Mouse (Mus musculus): ENCODE measurements around the gene Gm7534. TPM values are rescaled to one million over a fixed set of nuclear protein-coding genes. Genes with fewer than 3 reads are reported as not detected.
"Not testable (repeated sequence)": the region's sequence is repeated elsewhere in the genome, so short reads cannot be mapped to it uniquely, and the experiment has no call there.

Gene Gm7534
- polyA plus RNA-seq, 1 experiment from 2014 or later, result not detected

GRCm38 (mm10) chr4:134155531-134155930 is 47.3 kb downstream of the Gm7534 start:
- H3K27ac ChIP-seq (ENCODE audit: low read length), result no peak overlapping the region
- DNase-seq (ENCODE audit: low spot score), result no peak
- no peaks in the 10 kb centered on the region for H3K9me3 ChIP-seq (ENCODE audit: low read length)
- H3K4me3 ChIP-seq (ENCODE audit: low read depth, low read length), result no peak overlapping the region
- H3K4me2 ChIP-seq (replicated peaks; ENCODE audit: low read depth, low read length), result no peak overlapping the region
- 0 out of 2 replicates have a peak, but pooled peaks cover 9% of the 10 kb centered on the region for H3K36me3 ChIP-seq (ENCODE audit: insufficient read depth, low read length)
- no peak for ATAC-seq
- TF ChIP-seq CTCF (IDR thresholded peaks at IDR 0.05) (no peak), EP300 (IDR thresholded peaks at IDR 0.05) (no peak)
- 90% methylated on average over 6 of the region's 6 CpGs for WGBS
- H3K9ac ChIP-seq (replicated peaks; ENCODE audit: low read depth), result no peak overlapping the region
- H3K4me1 ChIP-seq (ENCODE audit: insufficient read depth, low read depth, low read length), result no peaks in the 10 kb centered on the region; the same call in 1 of the 2 replicates
- no peaks in the 10 kb centered on the region for H3K27me3 ChIP-seq (replicated peaks; ENCODE audit: insufficient read depth, low read length)

DNA sequence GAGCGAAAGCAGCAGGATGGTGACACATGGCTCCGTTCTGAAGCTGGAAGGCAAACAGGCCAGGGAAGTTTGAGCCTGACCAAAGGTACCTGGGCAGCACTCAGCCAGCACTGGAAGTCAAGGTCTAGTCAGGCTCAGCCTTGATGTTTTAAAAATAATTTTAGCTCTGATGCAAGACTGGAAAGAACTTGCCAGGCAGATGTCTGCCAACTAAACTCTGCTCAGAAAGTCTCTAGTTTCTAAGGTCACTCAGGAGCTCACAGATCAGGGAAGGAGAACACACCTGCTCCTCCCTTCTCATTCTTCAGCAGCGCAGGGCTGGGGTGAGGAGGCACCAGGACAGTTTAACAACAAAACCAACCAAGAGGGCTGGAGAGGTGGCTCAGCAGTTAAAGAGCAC is 48.5 kb downstream of the Gm7534 start:
- Histone ChIP-seq H3K4me1 (ENCODE audit: insufficient read depth, low read depth, low read length) (no peaks in the 10 kb centered on the region; the same call in 1 of the 2 replicates), H3K27ac (ENCODE audit: low read length) (no peak overlapping the region), H3K4me2 (replicated peaks; ENCODE audit: low read depth, low read length) (no peak overlapping the region), H3K27me3 (replicated peaks; ENCODE audit: insufficient read depth, low read length) (no peaks in the 10 kb centered on the region), H3K9ac (replicated peaks; ENCODE audit: low read depth) (no peak overlapping the region), H3K9me3 (ENCODE audit: low read length) (no peaks in the 10 kb centered on the region), H3K4me3 (ENCODE audit: low read depth, low read length) (no peak overlapping the region), H3K36me3 (ENCODE audit: insufficient read depth, low read length) (0 out of 2 replicates have a peak, but pooled peaks cover 9% of the 10 kb centered on the region)
- 95% methylated on average over 3 of the region's 3 CpGs for WGBS
- ATAC-seq (no peak), DNase-seq (ENCODE audit: low spot score) (no peak)
- TF ChIP-seq CTCF (IDR thresholded peaks at IDR 0.05) (no peak), EP300 (IDR thresholded peaks at IDR 0.05) (no peak)

DNA sequence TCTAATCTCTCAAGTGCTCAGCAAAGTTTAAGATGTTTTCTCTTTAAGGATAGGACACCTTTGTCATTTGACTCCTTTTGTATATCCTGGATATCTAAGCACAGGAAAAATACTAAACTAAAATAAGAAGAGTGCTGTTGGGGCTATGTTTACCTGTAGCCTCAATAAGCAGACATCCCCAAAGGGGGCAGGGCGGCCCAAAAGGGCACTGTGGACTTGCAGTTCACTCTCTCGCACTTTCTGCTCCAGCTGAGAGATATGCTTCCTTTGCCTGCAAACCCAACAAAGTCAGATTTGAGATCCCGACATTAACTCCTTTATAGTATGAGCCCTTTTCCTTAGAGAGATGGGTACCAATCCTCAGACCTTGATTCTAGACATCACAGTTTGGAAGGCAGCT is 49.1 kb downstream of the Gm7534 start:
- Histone ChIP-seq H3K27ac (ENCODE audit: low read length) (no peak overlapping the region), H3K9ac (replicated peaks; ENCODE audit: low read depth) (no peak overlapping the region), H3K4me2 (replicated peaks; ENCODE audit: low read depth, low read length) (no peak overlapping the region), H3K36me3 (ENCODE audit: insufficient read depth, low read length) (0 out of 2 replicates have a peak, but pooled peaks cover 9% of the 10 kb centered on the region), H3K9me3 (ENCODE audit: low read length) (no peaks in the 10 kb centered on the region), H3K4me3 (ENCODE audit: low read depth, low read length) (no peak overlapping the region), H3K4me1 (ENCODE audit: insufficient read depth, low read depth, low read length) (no peaks in the 10 kb centered on the region; the same call in 1 of the 2 replicates), H3K27me3 (replicated peaks; ENCODE audit: insufficient read depth, low read length) (no peaks in the 10 kb centered on the region)
- WGBS, result 89% methylated on average over 3 of the region's 3 CpGs
- no peak for ATAC-seq
- no peak for TF ChIP-seq EP300 (IDR thresholded peaks at IDR 0.05)
- no peak for TF ChIP-seq CTCF (IDR thresholded peaks at IDR 0.05)
- no peak for DNase-seq (ENCODE audit: low spot score)

DNA sequence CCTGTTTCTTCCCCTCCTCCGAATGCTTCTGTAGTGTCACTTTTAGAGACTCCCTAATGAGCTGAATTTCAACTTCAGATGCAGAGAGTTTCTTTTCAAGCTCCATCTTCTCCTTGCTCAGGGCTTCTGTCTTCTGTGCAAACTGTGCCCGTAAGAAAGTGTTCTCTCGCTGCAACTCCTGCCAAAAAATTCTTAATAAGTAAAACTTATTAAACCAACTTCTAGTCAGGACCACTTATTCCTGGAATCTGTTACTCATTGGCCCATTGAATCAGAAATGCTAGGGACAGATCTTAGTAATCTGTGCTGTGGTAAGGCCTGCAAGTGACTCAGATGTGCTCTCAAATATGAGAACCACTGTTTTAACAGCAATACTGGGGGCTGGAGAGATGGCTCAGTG is 50.7 kb downstream of the Gm7534 start:
- H3K4me1 ChIP-seq (ENCODE audit: insufficient read depth, low read depth, low read length), result no peaks in the 10 kb centered on the region
- ATAC-seq (no peak), DNase-seq (ENCODE audit: low spot score) (no peak)
- 0 out of 2 replicates have a peak, but pooled peaks cover 9% of the 10 kb centered on the region for H3K36me3 ChIP-seq (ENCODE audit: insufficient read depth, low read length)
- no peak overlapping the region for H3K4me2 ChIP-seq (replicated peaks; ENCODE audit: low read depth, low read length)
- 73% methylated on average over 3 of the region's 3 CpGs for WGBS
- no peaks in the 10 kb centered on the region for H3K9me3 ChIP-seq (ENCODE audit: low read length)
- H3K4me3 ChIP-seq (ENCODE audit: low read depth, low read length), result no peak overlapping the region
- H3K9ac ChIP-seq (replicated peaks; ENCODE audit: low read depth), result no peak overlapping the region
- H3K27ac ChIP-seq (ENCODE audit: low read length), result no peak overlapping the region
- TF ChIP-seq CTCF (IDR thresholded peaks at IDR 0.05), result no peak
- no peak for TF ChIP-seq EP300 (IDR thresholded peaks at IDR 0.05)
- H3K27me3 ChIP-seq (replicated peaks; ENCODE audit: insufficient read depth, low read length), result no peaks in the 10 kb centered on the region

DNA sequence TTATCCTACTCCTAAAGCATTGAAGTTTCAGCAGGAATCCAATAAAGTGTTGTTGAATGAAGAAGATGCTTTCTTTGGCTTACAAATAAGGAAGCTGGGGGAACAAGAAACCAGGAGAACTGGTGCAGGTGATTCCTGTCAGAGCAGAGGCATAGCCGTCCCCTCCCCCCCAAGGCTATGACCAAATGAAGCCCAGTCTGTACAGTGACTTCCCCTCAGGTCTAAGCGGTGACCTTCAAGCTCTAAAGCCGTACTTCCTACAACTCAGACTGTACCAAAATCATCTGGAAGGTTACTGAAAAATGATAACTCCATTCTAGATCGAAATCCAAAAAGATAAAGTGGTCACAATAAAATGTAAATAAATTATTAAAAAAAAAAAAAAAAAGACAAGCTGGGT is 53.4 kb downstream of the Gm7534 start:
- DNase-seq (ENCODE audit: low spot score) (no peak), ATAC-seq (no peak)
- Histone ChIP-seq H3K27ac (ENCODE audit: low read length) (no peak overlapping the region), H3K4me3 (ENCODE audit: low read depth, low read length) (no peak overlapping the region), H3K9ac (replicated peaks; ENCODE audit: low read depth) (no peak overlapping the region), H3K36me3 (ENCODE audit: insufficient read depth, low read length) (0 out of 2 replicates have a peak, but pooled peaks cover 6% of the 10 kb centered on the region), H3K4me2 (replicated peaks; ENCODE audit: low read depth, low read length) (no peak overlapping the region), H3K4me1 (ENCODE audit: insufficient read depth, low read depth, low read length) (no peaks in the 10 kb centered on the region), H3K9me3 (ENCODE audit: low read length) (no peaks in the 10 kb centered on the region), H3K27me3 (replicated peaks; ENCODE audit: insufficient read depth, low read length) (no peaks in the 10 kb centered on the region)
- WGBS, result 89% methylated on average over 4 of the region's 4 CpGs
- TF ChIP-seq EP300 (IDR thresholded peaks at IDR 0.05), result no peak
- no peak for TF ChIP-seq CTCF (IDR thresholded peaks at IDR 0.05)

DNA sequence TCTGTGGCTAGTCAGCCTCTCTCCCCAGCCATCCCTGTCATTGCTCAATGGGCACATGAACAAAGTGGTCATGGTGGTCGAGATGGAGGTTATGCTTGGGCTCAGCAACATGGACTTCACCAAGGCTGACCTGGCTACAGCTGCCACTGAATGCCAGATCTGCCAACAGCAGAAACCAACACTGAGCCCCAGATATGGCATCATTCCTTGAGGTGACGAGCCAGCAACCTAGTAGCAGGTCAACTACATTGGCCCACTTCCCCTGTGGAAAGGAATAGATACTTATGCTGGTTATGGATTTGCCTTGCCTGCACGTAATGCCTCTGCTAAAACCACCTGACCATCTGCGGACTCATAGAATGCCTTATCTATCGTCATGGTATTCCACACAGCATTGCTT is 58.5 kb downstream of the Gm7534 start:
- H3K27me3 ChIP-seq (replicated peaks; ENCODE audit: insufficient read depth, low read length); H3K4me1 ChIP-seq (ENCODE audit: insufficient read depth, low read depth, low read length); ATAC-seq; H3K9me3 ChIP-seq (ENCODE audit: low read length); H3K9ac ChIP-seq (replicated peaks; ENCODE audit: low read depth); DNase-seq (ENCODE audit: low spot score); H3K4me2 ChIP-seq (replicated peaks; ENCODE audit: low read depth, low read length); H3K4me3 ChIP-seq (ENCODE audit: low read depth, low read length); H3K27ac ChIP-seq (ENCODE audit: low read length); H3K36me3 ChIP-seq (ENCODE audit: insufficient read depth, low read length): not testable (repeated sequence)
- 96% methylated on average over 5 of the region's 5 CpGs for WGBS

Other genes starting within 250 kb of the Gm7534 start
- gene Hmgn2, start 234.4 kb downstream of the Gm7534 start, polyA plus RNA-seq (2015; fragmentation: Nextera tagmentation; extraction: Ambion mirVana), result 456 and 496 TPM in 2 replicates
- 23.8 and 25.1 TPM in 2 replicates for gene Dhdds, start 202.1 kb downstream of the Gm7534 start, polyA plus RNA-seq (2015; fragmentation: Nextera tagmentation; extraction: Ambion mirVana)
- 0.19 TPM in 1 of 2 replicates, not detected in the other for gene Lin28a, start 184.2 kb downstream of the Gm7534 start, polyA plus RNA-seq (2015; fragmentation: Nextera tagmentation; extraction: Ambion mirVana)
- gene Zfp683, start 149.2 kb downstream of the Gm7534 start, polyA plus RNA-seq (2015; fragmentation: Nextera tagmentation; extraction: Ambion mirVana), result not detected in 2 replicates
- gene Crybg2, start 142.2 kb downstream of the Gm7534 start, polyA plus RNA-seq (2015; fragmentation: Nextera tagmentation; extraction: Ambion mirVana), result 2.8 and 3.1 TPM in 2 replicates
- gene Cd52, start 107.9 kb downstream of the Gm7534 start, polyA plus RNA-seq (2015; fragmentation: Nextera tagmentation; extraction: Ambion mirVana), result 65.8 and 65.9 TPM in 2 replicates
- gene Ubxn11, start 100.4 kb downstream of the Gm7534 start, polyA plus RNA-seq (2015; fragmentation: Nextera tagmentation; extraction: Ambion mirVana), result 10.3 and 11.3 TPM in 2 replicates
- gene Sh3bgrl3, start 74.2 kb downstream of the Gm7534 start, polyA plus RNA-seq (2015; fragmentation: Nextera tagmentation; extraction: Ambion mirVana), result 476 and 513 TPM in 2 replicates
- gene Cep85, start 15.9 kb downstream of the Gm7534 start, polyA plus RNA-seq (2015; fragmentation: Nextera tagmentation; extraction: Ambion mirVana), result 36.6 and 74.1 TPM in 2 replicates
- gene Catsper4, start 24.4 kb upstream of the Gm7534 start, polyA plus RNA-seq (2015; fragmentation: Nextera tagmentation; extraction: Ambion mirVana), result 0.25 and 0.33 TPM in 2 replicates
- 11.9 and 13.0 TPM in 2 replicates for gene Cnksr1, start 35.4 kb upstream of the Gm7534 start, polyA plus RNA-seq (2015; fragmentation: Nextera tagmentation; extraction: Ambion mirVana)
- gene E130218I03Rik, start 40.7 kb upstream of the Gm7534 start, polyA plus RNA-seq (2015; fragmentation: Nextera tagmentation; extraction: Ambion mirVana), result 0.31 TPM in 1 of 2 replicates, not detected in the other
- 9.0 and 9.2 TPM in 2 replicates for gene Zfp593, start 42.6 kb upstream of the Gm7534 start, polyA plus RNA-seq (2015; fragmentation: Nextera tagmentation; extraction: Ambion mirVana)
- not detected in 2 replicates for gene Gm30191, start 43.9 kb upstream of the Gm7534 start, polyA plus RNA-seq (2015; fragmentation: Nextera tagmentation; extraction: Ambion mirVana)
- gene Grrp1, start 51.1 kb upstream of the Gm7534 start, polyA plus RNA-seq (2015; fragmentation: Nextera tagmentation; extraction: Ambion mirVana), result 23.6 and 24.5 TPM in 2 replicates
- 9.9 and 10.0 TPM in 2 replicates for gene Pdik1l, start 84.9 kb upstream of the Gm7534 start, polyA plus RNA-seq (2015; fragmentation: Nextera tagmentation; extraction: Ambion mirVana)
- gene Trim63, start 112.1 kb upstream of the Gm7534 start, polyA plus RNA-seq (2015; fragmentation: Nextera tagmentation; extraction: Ambion mirVana), result 0.75 and 1.3 TPM in 2 replicates
- gene Slc30a2, start 140.2 kb upstream of the Gm7534 start, polyA plus RNA-seq (2015; fragmentation: Nextera tagmentation; extraction: Ambion mirVana), result 0.79 and 1.1 TPM in 2 replicates
- gene Extl1, start 180.8 kb upstream of the Gm7534 start, polyA plus RNA-seq (2015; fragmentation: Nextera tagmentation; extraction: Ambion mirVana), result 0.82 and 1.3 TPM in 2 replicates
- 14.1 and 16.2 TPM in 2 replicates for gene Pafah2, start 193.3 kb upstream of the Gm7534 start, polyA plus RNA-seq (2015; fragmentation: Nextera tagmentation; extraction: Ambion mirVana)